Mouse (Mus musculus) olfactory bulb, adult 2 months (tissue): ENCODE data around the gene Qsox1.

Experiments
- CTCF ChIP-seq: fragments of 200-500 bp; IDR thresholded peaks from 2 replicates; pipeline ENCODE4 v1.5.1; 2012; ENCODE audit warnings: low read depth, mild to moderate bottlenecking, low read length, moderate library complexity; ENCODE audit not compliant: insufficient read depth
- POLR2A ChIP-seq: fragments of 200-500 bp; IDR thresholded peaks from 2 replicates; pipeline ENCODE4 v1.6.1; 2012; ENCODE audit warnings: mild to moderate bottlenecking, low read depth, low read length, moderate library complexity; ENCODE audit not compliant: insufficient read depth

- TF ChIP-seq POLR2A = no peak
- TF ChIP-seq CTCF = no peak
Observed at GRCm38 (mm10) chr1:155794855-155795254, 17.8 kb downstream of the Qsox1 start.
